Mouse (Mus musculus) small intestine, adult 2 months (tissue): Measurements from ENCODE around the gene Ube2i. TPM values are rescaled to one million over a fixed set of nuclear protein-coding genes. Genes with fewer than 3 reads are reported as not detected.
"Not testable (repeated sequence)": the region's sequence is repeated elsewhere in the genome, so short reads cannot be mapped to it uniquely, and the experiment has no call there.

Experiments
- H3K27ac ChIP-seq: fragments of 200-500 bp; 2 replicates; pipeline ENCODE4 v1.5.1; 2012; ENCODE audit warnings: low read depth, low read length, control low read depth, inconsistent platforms; ENCODE audit not compliant: insufficient read depth
- H3K27me3 ChIP-seq: fragments of 200-500 bp; 2 replicates; pipeline ENCODE4 v1.6.1; 2012; ENCODE audit warnings: mild to moderate bottlenecking, moderate library complexity, low read length, inconsistent platforms; ENCODE audit not compliant: control insufficient read depth, insufficient read depth
- H3K36me3 ChIP-seq: fragments of 200-500 bp; 2 replicates; pipeline ENCODE4 v1.6.1; 2012; ENCODE audit warnings: mild to moderate bottlenecking, low read length, control low read depth, inconsistent platforms; ENCODE audit not compliant: control insufficient read depth, insufficient read depth
- H3K4me1 ChIP-seq: fragments of 200-500 bp; 2 replicates; pipeline ENCODE4 v1.6.1; 2012; ENCODE audit warnings: low read length, inconsistent platforms, mixed read lengths; ENCODE audit not compliant: control insufficient read depth, insufficient read depth, insufficient read length
- H3K4me3 ChIP-seq: fragments of 200-500 bp; 2 replicates; pipeline ENCODE4 v1.5.1; 2012; ENCODE audit warnings: low read depth, mild to moderate bottlenecking, control low read depth, inconsistent platforms, low read length, moderate library complexity
- CTCF ChIP-seq: fragments of 200-500 bp; IDR thresholded peaks from 2 replicates; pipeline ENCODE4 v1.5.1; 2012; ENCODE audit warnings: low read depth, mild to moderate bottlenecking, control low read depth, inconsistent platforms, low read length, moderate library complexity, mixed read lengths; ENCODE audit not compliant: insufficient replicate concordance, insufficient read length; ENCODE audit errors: extremely low read depth
- POLR2A ChIP-seq: fragments of 200-500 bp; IDR thresholded peaks from 2 replicates; pipeline ENCODE4 v1.6.1; 2012; ENCODE audit warnings: low read depth, mild to moderate bottlenecking, control low read depth, inconsistent platforms, low read length, moderate library complexity
- WGBS: fragments of 180-500 bp; shearing (Covaris S2); methylation state at CpG from one replicate; pipeline ENCODE4 v1.1.7; 2018; 5-methylcytosine and 5-hydroxymethylcytosine counted together
- polyA plus RNA-seq: library from polyadenylated mRNA; depleted of rRNA; stranded (reverse); fragments of >200 nt; gene quantifications from 2 replicates; pipeline ENCODE4 v1.2.3, GENCODE M21; 2012

Gene Ube2i
- polyA plus RNA-seq, 1 experiment, result 50.8 TPM

DNA sequence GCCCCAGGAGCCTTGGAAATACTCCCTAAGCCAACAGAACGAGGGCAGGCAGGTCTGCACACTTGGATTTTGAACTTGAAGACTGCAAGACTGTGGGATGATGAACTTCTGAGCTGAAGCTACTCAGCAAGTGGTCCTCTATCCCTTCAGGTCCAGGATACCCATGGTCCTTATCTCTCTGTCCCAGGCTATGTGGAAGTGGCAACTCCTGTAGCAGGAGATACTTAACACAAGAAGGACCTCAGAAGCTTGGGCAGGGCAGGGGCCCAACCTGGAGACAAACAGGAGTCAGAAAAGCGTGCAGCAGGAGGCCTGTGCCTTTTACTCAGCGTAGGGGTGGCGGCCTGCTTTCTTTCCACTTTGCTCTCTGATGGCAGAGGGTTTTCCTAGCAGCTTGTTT lies 48.8 kb downstream of the Ube2i start:
- Histone ChIP-seq H3K27me3 (no peaks in the 10 kb centered on the region), H3K36me3 (peaks cover 9% of the 10 kb centered on the region; the same call in 1 of the 2 replicates), H3K4me1 (peaks cover 2% of the 10 kb centered on the region; the same call in 1 of the 2 replicates), H3K27ac (no peak overlapping the region), H3K4me3 (no peak overlapping the region)
- WGBS, result 85% methylated on average over 4 of the region's 4 CpGs
- TF ChIP-seq POLR2A, result no peak
- TF ChIP-seq CTCF, result no peak

DNA sequence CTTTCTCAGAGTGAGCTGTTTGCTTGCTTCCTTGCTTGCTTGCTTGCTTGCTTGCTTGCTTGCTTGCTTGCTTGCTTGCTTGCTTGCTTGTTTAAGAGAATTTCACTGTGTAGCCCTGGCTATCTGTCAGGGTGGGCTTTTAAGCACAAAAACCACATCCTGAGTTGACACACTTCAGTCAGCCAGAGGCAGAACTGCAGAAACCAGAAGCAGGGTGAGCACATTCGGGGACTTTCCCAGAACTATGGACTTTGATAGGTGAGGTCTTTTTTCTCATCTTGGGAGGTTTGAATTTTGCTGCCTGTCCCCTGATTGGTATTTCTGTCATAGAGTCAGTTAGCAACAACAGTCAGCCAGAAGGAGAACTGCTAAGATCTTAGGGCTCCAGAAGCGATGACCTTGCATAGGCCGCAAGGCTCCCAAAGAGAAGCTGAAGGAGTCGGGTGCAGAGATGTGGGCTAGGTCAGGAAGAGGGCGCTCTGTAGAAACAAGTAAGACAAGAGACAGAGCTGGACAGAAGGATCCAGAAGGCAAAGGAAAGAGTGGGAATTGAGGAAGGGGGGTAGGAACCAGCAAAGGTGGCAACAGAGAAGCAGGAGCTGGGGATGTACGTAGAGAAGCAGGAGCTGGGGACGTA lies 49.7 kb downstream of the Ube2i start:
- TF ChIP-seq POLR2A, result no peak
- no peak for TF ChIP-seq CTCF
- peaks cover 2% of the 10 kb centered on the region; the same call in 1 of the 2 replicates for H3K4me1 ChIP-seq
- H3K27me3 ChIP-seq, result no peaks in the 10 kb centered on the region
- peaks cover 3% of the 10 kb centered on the region; the same call in 1 of the 2 replicates for H3K36me3 ChIP-seq
- H3K4me3 ChIP-seq, result no peak overlapping the region
- WGBS, result 80% methylated on average over 7 of the region's 7 CpGs
- H3K27ac ChIP-seq, result peak overlapping the region; percentile 73

DNA sequence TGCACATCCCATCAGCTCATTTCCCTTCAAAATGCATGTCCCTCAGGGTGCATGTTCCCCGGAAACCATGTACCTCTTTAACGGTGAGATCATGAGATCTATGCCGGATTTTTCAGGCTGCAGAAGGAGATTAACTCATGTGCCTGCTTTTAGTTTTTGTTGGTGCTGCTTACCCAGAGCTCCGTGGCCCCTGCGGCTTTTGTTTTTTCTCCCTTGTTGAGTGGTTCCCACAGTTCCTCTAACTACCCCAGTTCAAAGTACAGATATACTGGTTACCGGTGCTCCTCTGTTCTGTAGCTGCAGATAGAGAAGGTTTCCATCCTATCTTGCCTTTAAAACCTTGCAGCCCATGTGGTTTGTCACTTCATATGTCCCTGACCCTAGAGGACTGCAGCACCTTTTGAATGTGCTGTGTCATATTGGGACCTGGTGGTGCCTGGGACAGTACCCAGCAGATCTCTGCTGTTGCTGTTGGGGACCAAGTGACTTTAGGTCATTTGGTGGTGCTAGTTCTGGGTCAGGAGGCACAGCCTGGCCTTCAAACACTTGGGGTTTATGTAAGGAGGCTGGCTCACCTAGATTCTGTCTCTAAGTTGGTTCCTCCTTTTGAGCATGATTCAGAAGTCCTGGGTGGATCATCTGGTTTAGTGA lies 51.3 kb downstream of the Ube2i start:
- TF ChIP-seq CTCF, result no peak
- no peak for TF ChIP-seq POLR2A
- H3K27me3 ChIP-seq, result no peaks in the 10 kb centered on the region
- peak overlapping the region; percentile 53 for H3K4me3 ChIP-seq
- H3K27ac ChIP-seq, result peak overlapping the region; percentile 69
- peaks cover 4% of the 10 kb centered on the region; the same call in 1 of the 2 replicates for H3K36me3 ChIP-seq
- H3K4me1 ChIP-seq, result peaks cover 2% of the 10 kb centered on the region; the same call in 1 of the 2 replicates
- WGBS, result 22% methylated on average over 6 of the region's 6 CpGs

DNA sequence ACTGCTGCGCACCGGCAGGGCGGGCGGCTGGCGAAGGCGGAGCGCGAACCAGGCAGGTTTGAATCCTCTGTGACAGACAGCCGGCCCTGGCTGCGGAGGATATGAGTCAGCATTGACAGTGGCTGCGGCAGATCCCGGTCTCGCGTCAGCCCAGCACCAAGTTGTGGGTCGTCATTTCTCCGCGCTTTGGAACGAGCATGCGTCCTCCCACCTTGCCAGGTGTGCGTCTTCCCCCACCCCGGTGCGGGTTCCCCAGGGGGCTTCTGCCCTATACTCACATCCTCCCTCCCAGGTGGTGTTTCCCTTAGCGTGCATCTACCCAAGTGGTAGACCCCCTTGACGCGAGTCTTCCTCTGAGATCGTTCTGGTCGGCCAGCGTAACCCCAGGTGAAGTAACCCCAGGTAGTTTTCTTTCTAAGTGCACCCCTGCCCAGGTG lies 51.9 kb downstream of the Ube2i start:
- not testable (repeated sequence) for H3K4me1 ChIP-seq, H3K27me3 ChIP-seq, H3K36me3 ChIP-seq
- WGBS, result 7% methylated on average over 22 of the region's 28 CpGs
- Histone ChIP-seq H3K4me3 (peak overlapping the region; percentile 53), H3K27ac (peak overlapping the region; percentile 69)

GRCm38 (mm10) chr17:25221821-25222503 lies 52.5 kb downstream of the Ube2i start:
- H3K4me1 ChIP-seq, result peaks cover 2% of the 10 kb centered on the region; the same call in 1 of the 2 replicates
- H3K27ac ChIP-seq, result peak overlapping the region; percentile 61
- peaks cover 6% of the 10 kb centered on the region; the same call in 1 of the 2 replicates for H3K36me3 ChIP-seq
- no peaks in the 10 kb centered on the region for H3K27me3 ChIP-seq
- TF ChIP-seq CTCF, result no peak
- TF ChIP-seq POLR2A, result peak; percentile 42; the same call in 1 of the 2 replicates
- peak overlapping the region; percentile 60 for H3K4me3 ChIP-seq
- WGBS, result 14% methylated on average over 21 of the region's 30 CpGs

DNA sequence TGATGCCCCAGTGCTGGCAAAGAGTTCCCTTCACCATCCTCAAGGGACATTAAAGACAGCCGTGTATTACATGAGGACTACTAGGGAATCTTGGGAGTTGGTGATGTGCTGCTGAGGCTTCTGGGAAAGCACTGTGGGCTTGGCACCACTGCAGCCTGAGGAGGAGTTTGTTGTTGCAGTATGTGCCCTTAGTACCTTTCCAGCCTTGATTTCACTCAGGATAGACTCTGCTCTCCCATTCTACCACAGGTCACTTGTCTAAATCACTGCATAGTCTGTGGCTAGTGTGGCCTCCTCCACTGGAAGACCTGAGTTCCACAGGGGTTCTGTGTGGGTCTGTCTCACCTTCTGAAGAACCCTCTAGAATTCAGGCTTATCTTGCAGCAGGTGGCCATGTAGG lies 53.7 kb downstream of the Ube2i start:
- Histone ChIP-seq H3K27ac (no peak overlapping the region), H3K4me1 (peaks cover 2% of the 10 kb centered on the region; the same call in 1 of the 2 replicates), H3K36me3 (peaks cover 9% of the 10 kb centered on the region)

More for the DNA sequence above, 53.7 kb downstream of the Ube2i start:
- Histone ChIP-seq H3K27me3 (no peaks in the 10 kb centered on the region), H3K4me3 (no peak overlapping the region)
- whole genome bisulfite sequencing, result 74% methylated on average over 1 of the region's 1 CpGs
- TF ChIP-seq CTCF (no peak), POLR2A (no peak)
